Mouse (Mus musculus): ENCODE data around the gene 4930568D16Rik. TPM values are rescaled to one million over a fixed set of nuclear protein-coding genes. Genes with fewer than 3 reads are reported as not detected.

4930568D16Rik gene
- polyA plus RNA-seq, 1 experiment from 2014 or later: not detected

DNA sequence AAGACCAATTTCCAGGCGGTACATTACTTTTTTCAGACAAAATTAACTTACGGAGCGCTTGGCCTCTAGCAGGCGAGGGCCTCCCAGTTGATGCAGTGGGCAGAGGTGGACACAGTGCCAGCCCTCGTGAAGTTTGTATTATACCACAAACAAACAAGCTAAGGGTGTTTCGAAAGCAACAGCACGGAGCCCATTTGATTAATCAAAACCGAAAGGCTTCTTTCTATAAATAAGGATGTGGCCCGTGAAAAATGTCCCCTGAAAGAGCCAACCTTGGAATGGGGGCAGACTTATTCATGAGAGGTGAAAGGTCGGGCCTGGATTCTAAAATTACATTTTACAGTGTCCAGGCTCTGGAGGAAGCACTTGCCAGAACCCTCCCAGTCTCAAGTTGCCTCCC is 30.1 kb downstream of the 4930568D16Rik start:
- ATAC-seq (ENCODE audit: low FRiP score): 0 out of 2 replicates have a peak, but pooled peaks have one; percentile 15
- H3K4me3 ChIP-seq: peak overlapping the region; percentile 63
- peaks cover 6% of the 10 kb centered on the region; the same call in 1 of the 2 replicates for H3K27me3 ChIP-seq
- 46% methylated on average over 10 of the region's 10 CpGs for WGBS
- H3K36me3 ChIP-seq: no peaks in the 10 kb centered on the region
- H3K9me3 ChIP-seq (replicated peaks): no peaks in the 10 kb centered on the region
- peak overlapping the region; percentile 79 for H3K9ac ChIP-seq
- peaks cover 14% of the 10 kb centered on the region for H3K4me1 ChIP-seq
- peak overlapping the region; percentile 97 for H3K4me2 ChIP-seq (replicated peaks)
- 0 out of 2 replicates have a peak overlapping the region, but pooled peaks have one; percentile 18 for H3K27ac ChIP-seq

DNA sequence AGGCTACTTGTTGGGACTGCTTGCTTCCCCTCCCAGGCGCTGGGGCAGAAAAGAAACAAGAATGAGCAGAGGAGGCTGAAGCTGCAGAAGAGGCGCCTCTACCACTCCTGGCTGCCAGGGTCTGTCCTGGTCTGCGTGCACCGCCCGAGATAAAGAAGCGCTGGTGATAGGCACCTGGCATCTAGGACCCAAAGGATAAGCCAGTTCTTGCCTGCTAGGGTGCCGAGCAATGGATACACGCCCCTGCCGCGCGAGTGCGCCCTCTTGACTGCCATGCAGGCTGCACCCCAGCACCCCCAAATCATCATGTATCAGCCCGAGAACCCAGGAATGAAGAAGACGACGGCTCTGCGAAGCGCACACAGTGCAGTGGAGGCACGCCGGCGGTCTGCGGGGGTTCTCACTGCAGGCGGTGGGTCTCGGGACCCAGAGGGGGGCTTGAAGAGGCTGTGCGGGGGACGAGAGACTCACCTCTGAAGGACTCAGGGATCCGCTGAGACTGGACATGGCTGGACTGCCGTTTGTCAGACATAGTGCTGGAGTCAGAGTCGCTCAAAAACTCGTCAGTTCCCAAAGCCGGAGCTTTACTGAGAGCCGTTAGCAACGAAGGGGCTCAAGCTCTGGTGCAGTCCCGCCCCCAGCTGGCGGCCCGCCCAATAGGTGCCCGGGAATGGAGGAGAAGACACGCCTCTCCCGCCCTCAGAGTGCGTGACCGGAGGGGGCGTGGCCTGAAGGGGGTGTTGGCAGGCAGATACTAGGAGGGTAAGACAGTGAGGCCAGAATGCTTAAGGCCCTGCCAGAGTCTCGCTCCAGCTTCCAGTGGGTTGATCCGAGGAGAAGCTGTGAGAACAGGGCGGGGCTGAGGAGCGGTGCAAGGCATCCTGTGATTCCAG is 30.9 kb downstream of the 4930568D16Rik start, which contains the start of gene Stom:
TSS of gene Stom (minus strand) at position 589 of the 893 bp plus-strand sequence.
- ATAC-seq (ENCODE audit: low FRiP score): peak; percentile 100
- Histone ChIP-seq H3K4me1 (peaks cover 14% of the 10 kb centered on the region), H3K27ac (peak within 1 kb of the TSS; percentile 78), H3K9ac (peak within 1 kb of the TSS; percentile 79), H3K27me3 (peaks cover 6% of the 10 kb centered on the region; the same call in 1 of the 2 replicates), H3K4me3 (peak within 1 kb of the TSS; percentile 63), H3K4me2 (replicated peaks) (peak within 1 kb of the TSS; percentile 97), H3K9me3 (replicated peaks) (no peaks in the 10 kb centered on the region), H3K36me3 (no peaks in the 10 kb centered on the region)
- under 1% methylated on average over 45 of the region's 45 CpGs for WGBS

DNA sequence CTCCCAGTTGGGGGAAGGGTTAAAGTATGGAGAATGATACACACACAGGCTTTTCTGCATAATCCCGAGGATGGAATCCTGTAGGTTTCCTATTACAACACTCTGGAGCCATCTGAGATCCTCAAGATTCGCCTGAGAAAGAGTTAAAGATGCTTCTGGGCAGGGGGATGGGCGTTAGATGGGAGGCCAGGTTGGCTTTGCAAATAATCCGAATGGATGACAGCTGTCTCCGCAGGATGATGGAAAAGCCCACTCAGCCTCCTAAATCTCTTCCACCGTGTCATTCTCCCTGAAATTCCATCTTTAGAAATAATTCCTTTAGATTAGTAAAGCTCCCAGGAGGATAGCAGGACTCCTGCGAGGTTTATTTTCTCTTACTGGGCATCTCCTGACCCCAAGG is 31.9 kb downstream of the 4930568D16Rik start:
- H3K4me2 ChIP-seq (replicated peaks): peak overlapping the region; percentile 97
- no peaks in the 10 kb centered on the region for H3K36me3 ChIP-seq
- no peaks in the 10 kb centered on the region for H3K9me3 ChIP-seq (replicated peaks)
- no peak for ATAC-seq (ENCODE audit: low FRiP score)
- no peak overlapping the region for H3K27ac ChIP-seq
- 11% methylated on average over 7 of the region's 7 CpGs for WGBS
- H3K27me3 ChIP-seq: peaks cover 6% of the 10 kb centered on the region; the same call in 1 of the 2 replicates
- peaks cover 14% of the 10 kb centered on the region for H3K4me1 ChIP-seq
- H3K9ac ChIP-seq: no peak overlapping the region; the same call in 1 of the 2 replicates
- peak overlapping the region; percentile 63 for H3K4me3 ChIP-seq

DNA sequence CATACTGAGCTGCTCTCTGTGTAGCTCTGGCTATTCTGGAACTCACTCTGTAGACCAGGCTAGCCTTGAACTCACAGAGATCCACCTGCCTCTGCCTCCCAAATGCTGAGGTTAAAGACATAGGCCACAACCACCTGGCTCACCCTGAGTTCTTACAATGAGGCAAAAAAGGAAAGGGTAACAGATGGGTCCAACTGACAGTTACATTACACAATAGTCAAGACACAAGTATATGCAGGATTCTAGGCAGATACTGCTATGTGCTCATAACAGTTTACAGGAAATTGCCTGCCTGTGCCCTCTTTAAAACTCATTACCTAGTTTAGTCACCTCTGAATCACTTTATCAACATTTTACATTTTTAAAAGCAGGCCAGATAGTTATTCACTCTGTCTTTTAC is 33.9 kb downstream of the 4930568D16Rik start:
- Histone ChIP-seq H3K27me3 (peaks cover 6% of the 10 kb centered on the region; the same call in 1 of the 2 replicates), H3K4me3 (no peak overlapping the region), H3K27ac (no peak overlapping the region), H3K4me1 (peaks cover 14% of the 10 kb centered on the region), H3K9ac (no peak overlapping the region), H3K36me3 (no peaks in the 10 kb centered on the region), H3K4me2 (replicated peaks) (no peak overlapping the region), H3K9me3 (replicated peaks) (no peaks in the 10 kb centered on the region)
- ATAC-seq (ENCODE audit: low FRiP score): no peak

DNA sequence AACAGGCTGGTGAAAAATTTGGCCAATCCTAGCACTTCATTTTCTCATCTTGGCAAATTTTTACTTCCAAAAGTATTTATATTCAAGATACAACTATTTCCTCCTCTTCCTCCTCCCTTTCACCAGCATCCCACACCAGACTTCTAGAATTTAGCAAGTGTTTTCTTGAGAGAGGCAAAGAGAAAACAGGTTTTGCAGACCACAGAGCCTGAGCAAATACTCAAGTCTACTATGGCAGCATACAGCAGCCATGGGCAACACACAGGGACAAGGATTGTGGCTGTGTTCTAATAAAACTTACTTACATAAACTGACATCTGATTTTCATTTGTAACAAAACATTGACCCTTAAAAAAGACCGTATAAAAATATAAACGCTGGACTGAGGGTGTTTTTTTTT is 36.3 kb downstream of the 4930568D16Rik start:
- H3K4me1 ChIP-seq: peaks cover 9% of the 10 kb centered on the region
- no peaks in the 10 kb centered on the region for H3K9me3 ChIP-seq (replicated peaks)
- WGBS: 74% methylated on average over 2 of the region's 2 CpGs
- H3K27ac ChIP-seq: no peak overlapping the region
- no peak for ATAC-seq (ENCODE audit: low FRiP score)
- no peaks in the 10 kb centered on the region for H3K36me3 ChIP-seq
- H3K4me3 ChIP-seq: no peak overlapping the region
- H3K9ac ChIP-seq: no peak overlapping the region
- peaks cover 6% of the 10 kb centered on the region; the same call in 1 of the 2 replicates for H3K27me3 ChIP-seq
- H3K4me2 ChIP-seq (replicated peaks): no peak overlapping the region

DNA sequence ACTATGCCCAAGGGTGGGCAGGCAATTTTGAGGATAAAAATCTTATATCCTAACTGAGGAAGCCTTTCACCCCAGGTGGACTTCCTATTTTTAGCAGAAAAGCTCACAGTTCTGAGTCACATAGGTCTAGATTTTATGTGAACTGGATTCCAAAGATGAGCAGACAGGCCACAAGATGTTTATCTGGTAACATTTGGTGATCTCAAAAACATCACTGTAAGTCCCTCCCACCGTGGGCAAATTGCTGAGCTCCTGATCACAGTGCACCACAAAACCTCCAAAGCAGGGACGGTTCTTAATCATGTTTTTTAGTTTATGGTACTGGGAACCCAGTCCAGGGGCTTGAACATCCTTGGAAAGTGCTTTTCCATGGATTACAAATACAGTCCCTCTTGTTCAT is 38.5 kb downstream of the 4930568D16Rik start:
- 87% methylated on average over 2 of the region's 2 CpGs for WGBS

DNA sequence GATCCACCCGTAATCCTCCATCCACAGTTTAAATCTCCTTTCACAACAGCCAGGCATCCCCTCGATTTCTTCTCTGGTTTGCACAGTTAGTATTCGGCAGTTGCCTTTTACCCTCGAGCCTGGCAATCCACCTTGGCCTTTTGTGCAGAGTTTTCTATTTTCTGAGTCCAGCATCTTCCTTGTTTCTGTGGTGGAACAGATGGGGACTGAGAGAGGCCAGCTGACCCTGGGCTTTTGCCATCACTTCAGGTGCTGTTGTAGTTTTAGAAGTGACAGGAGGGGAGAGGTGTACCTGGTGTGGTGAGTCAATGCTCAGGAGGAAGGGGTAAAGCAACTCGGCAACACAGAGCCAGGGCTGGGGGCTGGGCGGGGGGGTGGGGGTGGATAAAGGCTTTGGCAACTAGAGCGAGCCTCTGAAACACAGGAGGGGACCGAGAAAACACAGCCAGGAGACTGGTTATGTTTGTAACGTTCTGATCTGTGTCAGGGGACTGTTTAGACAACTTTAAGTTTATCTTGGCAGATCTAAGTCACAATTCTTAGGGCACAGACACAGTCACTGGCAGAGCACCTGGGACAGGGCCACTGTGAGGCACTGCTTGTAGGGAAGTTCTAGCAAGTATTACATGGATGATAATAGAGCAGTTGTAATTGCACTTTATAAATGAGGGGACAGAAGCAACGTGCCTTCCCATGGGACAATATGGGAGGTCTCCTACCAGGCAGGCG is 39.3 kb downstream of the 4930568D16Rik start:
- Histone ChIP-seq H3K9me3 (replicated peaks) (no peaks in the 10 kb centered on the region), H3K4me1 (0 out of 2 replicates have a peak, but pooled peaks cover 4% of the 10 kb centered on the region), H3K9ac (no peak overlapping the region), H3K27ac (no peak overlapping the region), H3K4me3 (no peak overlapping the region), H3K36me3 (no peaks in the 10 kb centered on the region), H3K27me3 (no peaks in the 10 kb centered on the region), H3K4me2 (replicated peaks) (no peak overlapping the region)
- 51% methylated on average over 11 of the region's 11 CpGs for WGBS
- no peak for ATAC-seq (ENCODE audit: low FRiP score)

More for the DNA sequence above, 38.5 kb downstream of the 4930568D16Rik start:
- Histone ChIP-seq H3K4me3 (no peak overlapping the region), H3K4me1 (no peaks in the 10 kb centered on the region), H3K4me2 (replicated peaks) (no peak overlapping the region), H3K9ac (no peak overlapping the region), H3K36me3 (no peaks in the 10 kb centered on the region), H3K9me3 (replicated peaks) (no peaks in the 10 kb centered on the region), H3K27me3 (no peaks in the 10 kb centered on the region), H3K27ac (no peak overlapping the region)
- ATAC-seq (ENCODE audit: low FRiP score): no peak

DNA sequence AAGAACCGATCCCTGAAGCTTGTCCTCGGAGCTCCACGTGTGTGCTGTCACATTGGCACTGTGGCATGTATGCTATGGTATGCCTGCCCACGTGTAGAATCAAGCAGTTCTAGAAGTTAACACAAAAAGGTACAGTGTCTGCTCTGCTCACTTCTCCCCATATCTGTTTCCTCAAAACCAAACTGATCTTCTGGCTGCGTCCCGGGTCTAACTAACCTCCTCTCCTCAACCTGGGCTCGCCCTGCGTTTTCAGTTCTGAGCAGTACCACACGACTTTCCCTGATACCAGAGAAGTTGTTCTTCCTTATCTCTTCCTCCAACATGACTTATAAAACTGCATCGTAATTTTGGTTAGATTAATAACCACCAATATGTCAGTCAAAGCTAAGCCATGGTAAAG is 39.9 kb downstream of the 4930568D16Rik start:
- Histone ChIP-seq H3K27ac (no peak overlapping the region), H3K4me3 (no peak overlapping the region), H3K4me1 (0 out of 2 replicates have a peak, but pooled peaks cover 4% of the 10 kb centered on the region), H3K9ac (no peak overlapping the region), H3K9me3 (replicated peaks) (no peaks in the 10 kb centered on the region), H3K27me3 (no peaks in the 10 kb centered on the region), H3K4me2 (replicated peaks) (no peak overlapping the region), H3K36me3 (no peaks in the 10 kb centered on the region)
- WGBS: 71% methylated on average over 10 of the region's 10 CpGs
- ATAC-seq (ENCODE audit: low FRiP score): no peak

DNA sequence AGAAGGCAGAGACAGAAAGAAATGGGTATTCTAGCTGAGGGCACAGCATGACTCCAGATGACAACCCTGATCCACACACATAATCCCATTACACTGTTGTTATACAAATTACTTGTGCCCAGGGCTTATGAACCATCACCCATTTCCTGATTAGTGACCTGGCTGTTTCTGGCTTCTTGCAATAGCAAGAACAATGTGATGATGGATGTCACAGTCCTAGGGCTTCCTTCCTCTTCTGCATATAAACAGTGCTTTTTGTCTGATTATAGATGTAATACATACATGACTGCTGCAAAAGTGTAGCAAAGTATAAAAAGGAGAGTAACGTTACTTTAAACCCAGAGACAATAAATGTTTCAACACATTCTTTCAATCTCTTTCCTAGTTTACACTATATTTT is 40.6 kb downstream of the 4930568D16Rik start:
- no peak overlapping the region for H3K4me3 ChIP-seq
- no peak overlapping the region for H3K9ac ChIP-seq
- no peak for ATAC-seq (ENCODE audit: low FRiP score)
- H3K27me3 ChIP-seq: no peaks in the 10 kb centered on the region
- H3K36me3 ChIP-seq: no peaks in the 10 kb centered on the region
- WGBS: 81% methylated on average over 1 of the region's 1 CpGs
- H3K4me1 ChIP-seq: peaks cover 9% of the 10 kb centered on the region; the same call in 1 of the 2 replicates
- no peak overlapping the region for H3K27ac ChIP-seq
- no peak overlapping the region for H3K4me2 ChIP-seq (replicated peaks)
- no peaks in the 10 kb centered on the region for H3K9me3 ChIP-seq (replicated peaks)

DNA sequence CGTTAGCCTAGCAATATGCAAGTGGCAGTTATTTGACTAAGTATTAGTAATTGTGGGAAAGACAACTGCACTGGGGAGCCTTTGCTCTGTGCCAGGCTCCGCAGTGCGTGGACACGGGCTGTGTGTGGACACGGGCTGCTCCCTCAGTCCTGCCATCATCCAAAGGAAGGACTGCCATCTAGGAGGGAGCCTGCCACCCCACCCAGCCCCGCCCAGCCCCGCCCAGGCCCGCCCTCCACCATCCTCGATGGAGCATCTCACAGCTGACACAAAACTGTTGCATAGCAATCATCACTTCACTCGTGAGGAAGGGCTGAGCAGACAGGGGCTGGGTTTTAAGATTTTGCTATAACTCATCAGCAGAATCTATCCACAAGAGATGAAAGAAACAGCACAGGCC is 41.6 kb downstream of the 4930568D16Rik start:
- peaks cover 11% of the 10 kb centered on the region; the same call in 1 of the 2 replicates for H3K4me1 ChIP-seq
- 74% methylated on average over 10 of the region's 10 CpGs for WGBS

DNA sequence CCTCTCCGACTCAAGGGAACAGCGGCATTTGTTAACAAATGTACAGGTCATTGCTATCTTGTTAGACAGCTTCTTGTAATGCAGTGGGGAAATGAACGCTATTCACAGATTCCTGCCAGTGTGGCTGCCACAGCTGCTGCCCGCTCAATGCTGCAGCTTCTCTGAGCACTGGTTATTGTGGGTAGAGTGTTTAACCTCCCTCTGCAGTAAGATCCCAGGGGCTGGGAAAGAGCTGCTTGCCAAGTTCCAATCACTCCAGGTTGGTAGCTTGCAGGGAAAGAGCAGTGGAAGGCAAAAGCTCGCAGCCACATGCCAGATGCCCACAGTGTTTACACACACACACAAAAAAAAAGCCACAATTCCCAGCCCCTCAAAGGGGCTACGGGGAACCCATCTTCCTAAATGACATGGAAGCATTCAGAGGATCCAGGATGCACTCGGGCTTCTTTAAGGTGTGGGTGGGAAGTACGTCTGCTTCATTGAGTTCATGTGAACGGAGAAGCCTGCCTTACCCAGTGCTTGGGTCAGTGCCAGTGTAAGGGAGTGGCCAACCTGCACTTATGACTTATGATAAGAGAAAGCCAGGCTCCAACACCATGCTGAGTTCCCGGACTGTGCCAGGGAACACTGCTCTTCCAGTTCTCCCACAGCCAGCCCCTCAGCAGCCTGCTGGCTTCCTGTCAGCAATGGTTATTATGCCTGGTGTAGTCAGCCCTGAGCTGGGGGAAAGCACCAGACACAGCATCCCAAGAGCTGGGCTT is 44.9 kb downstream of the 4930568D16Rik start:
- H3K27ac ChIP-seq: no peak overlapping the region

More for the DNA sequence above, 41.6 kb downstream of the 4930568D16Rik start:
- Histone ChIP-seq H3K4me3 (no peak overlapping the region), H3K27me3 (no peaks in the 10 kb centered on the region), H3K9me3 (replicated peaks) (no peaks in the 10 kb centered on the region), H3K36me3 (no peaks in the 10 kb centered on the region), H3K27ac (no peak overlapping the region), H3K9ac (no peak overlapping the region), H3K4me2 (replicated peaks) (no peak overlapping the region)
- ATAC-seq (ENCODE audit: low FRiP score): no peak

More for the DNA sequence above, 44.9 kb downstream of the 4930568D16Rik start:
- Histone ChIP-seq H3K9me3 (replicated peaks) (no peaks in the 10 kb centered on the region), H3K9ac (no peak overlapping the region), H3K4me2 (replicated peaks) (no peak overlapping the region), H3K4me3 (no peak overlapping the region), H3K36me3 (no peaks in the 10 kb centered on the region), H3K4me1 (peaks cover 24% of the 10 kb centered on the region), H3K27me3 (no peaks in the 10 kb centered on the region)
- no peak for ATAC-seq (ENCODE audit: low FRiP score)
- 71% methylated on average over 10 of the region's 10 CpGs for WGBS

Measured in hindbrain, embryonic 12.5 days (tissue).